In genomic region chr19:37851590-37852038, GRCm38 (mm10) we compare ENCODE assay signal across 16 mouse cellular contexts.
DNase-seq lines count a peak whose midpoint lies in the region; ATAC-seq and TF ChIP-seq lines count a peak whose summit lies in the region.
"Had no signal": no experiment of that assay in that cellular context is flagged by ENCODE, and none has a peak within 500 bp of the region (broad histone marks: within the 10 kb centered on the region; RNA-seq: fewer than 3 reads in every experiment).

No protein-coding gene starts in this region.

- H3K27me3 ChIP-seq in forebrain, postnatal 0 days (ENCODE audit: insufficient read depth, low read length): no peaks in the 10 kb centered on the region
- no peaks in the 10 kb centered on the region for H3K27me3 ChIP-seq in forebrain, embryonic 11.5 days (ENCODE audit: control insufficient read depth, insufficient read depth, low read length)
- no peaks in the 10 kb centered on the region for H3K27me3 ChIP-seq in neural tube, embryonic 15.5 days (replicated peaks)
- H3K27me3 ChIP-seq in limb, embryonic 15.5 days: no peaks in the 10 kb centered on the region
- no peaks in the 10 kb centered on the region for H3K27me3 ChIP-seq in hindbrain, embryonic 16.5 days (replicated peaks; ENCODE audit: control insufficient read depth, insufficient read depth, low read length)
- H3K27me3 ChIP-seq: forebrain, embryonic 13.5 days; heart, embryonic 13.5 days; kidney, embryonic 15.5 days had no signal

- no peak overlapping the region for H3K4me3 ChIP-seq in forebrain, postnatal 0 days (ENCODE audit: low read depth, low read length)
- no peak overlapping the region for H3K4me3 ChIP-seq in forebrain, embryonic 11.5 days (ENCODE audit: low read depth, low read length)
- no peak overlapping the region for H3K4me3 ChIP-seq in neural tube, embryonic 15.5 days (replicated peaks)
- no peak overlapping the region for H3K4me3 ChIP-seq in limb, embryonic 15.5 days
- H3K4me3 ChIP-seq in hindbrain, embryonic 16.5 days (ENCODE audit: low read length): no peak overlapping the region
- H3K4me3 ChIP-seq: forebrain, embryonic 13.5 days; heart, embryonic 13.5 days; kidney, embryonic 15.5 days had no signal

- peak; percentile 4 for DNase-seq in forebrain, postnatal 0 days
- DNase-seq in forebrain, embryonic 11.5 days (ENCODE audit: low spot score): no peak
- DNase-seq in neural tube, embryonic 10.5 days (ENCODE audit: extremely low spot score, low spot score): peak; percentile 27
- no peak for DNase-seq in right cerebral cortex, postnatal 10 days (ENCODE audit: low spot score in 2 of 2)
- DNase-seq: cerebellum, adult 11 months; gastrocnemius, postnatal 36 days; liver; spleen, adult 18-20 months; thymus, adult 18-20 months had no signal

- no peak overlapping the region for H3K9ac ChIP-seq in forebrain, postnatal 0 days
- no peak overlapping the region for H3K9ac ChIP-seq in forebrain, embryonic 11.5 days (ENCODE audit: low read length)
- H3K9ac ChIP-seq in neural tube, embryonic 15.5 days (replicated peaks): no peak overlapping the region
- no peak overlapping the region for H3K9ac ChIP-seq in limb, embryonic 15.5 days
- H3K9ac ChIP-seq in hindbrain, embryonic 16.5 days (ENCODE audit: low read depth, low read length): no peak overlapping the region
- H3K9ac ChIP-seq: forebrain, embryonic 13.5 days; heart, embryonic 13.5 days; kidney, embryonic 15.5 days had no signal

- no peaks in the 10 kb centered on the region for H3K9me3 ChIP-seq in forebrain, postnatal 0 days (ENCODE audit: low read length)
- no peaks in the 10 kb centered on the region for H3K9me3 ChIP-seq in forebrain, embryonic 11.5 days (ENCODE audit: control insufficient read depth, low read length)
- H3K9me3 ChIP-seq in neural tube, embryonic 15.5 days (replicated peaks): no peaks in the 10 kb centered on the region
- no peaks in the 10 kb centered on the region for H3K9me3 ChIP-seq in limb, embryonic 15.5 days
- H3K9me3 ChIP-seq in hindbrain, embryonic 16.5 days (ENCODE audit: control insufficient read depth, low read length): no peaks in the 10 kb centered on the region
- H3K9me3 ChIP-seq: forebrain, embryonic 13.5 days; heart, embryonic 13.5 days; kidney, embryonic 15.5 days had no signal

- no peaks in the 10 kb centered on the region for H3K36me3 ChIP-seq in forebrain, postnatal 0 days (ENCODE audit: insufficient read depth)
- H3K36me3 ChIP-seq in forebrain, embryonic 11.5 days (ENCODE audit: control insufficient read depth, insufficient read depth, low read length): no peaks in the 10 kb centered on the region
- no peaks in the 10 kb centered on the region for H3K36me3 ChIP-seq in neural tube, embryonic 15.5 days
- H3K36me3 ChIP-seq in limb, embryonic 15.5 days: no peaks in the 10 kb centered on the region
- no peaks in the 10 kb centered on the region for H3K36me3 ChIP-seq in hindbrain, embryonic 16.5 days (ENCODE audit: control insufficient read depth, insufficient read depth, low read length)
- H3K36me3 ChIP-seq: heart, embryonic 13.5 days; kidney, embryonic 15.5 days had no signal

- no peak for TF ChIP-seq CTCF in forebrain, postnatal 0 days (IDR thresholded peaks at IDR 0.05; ENCODE audit: low read depth)

- H3K4me2 ChIP-seq in forebrain, postnatal 0 days (ENCODE audit: low read depth): no peak overlapping the region
- H3K4me2 ChIP-seq in forebrain, embryonic 11.5 days (ENCODE audit: low read depth, low read length, severe bottlenecking): no peak overlapping the region
- no peak overlapping the region for H3K4me2 ChIP-seq in neural tube, embryonic 15.5 days
- H3K4me2 ChIP-seq in limb, embryonic 15.5 days: no peak overlapping the region
- no peak overlapping the region for H3K4me2 ChIP-seq in hindbrain, embryonic 16.5 days (ENCODE audit: low read length)
- H3K4me2 ChIP-seq: forebrain, embryonic 13.5 days; heart, embryonic 13.5 days; kidney, embryonic 15.5 days had no signal

- 37% methylated on average over 9 of the region's 9 CpGs for WGBS in forebrain, postnatal 0 days
- 65% methylated on average over 9 of the region's 9 CpGs for WGBS in forebrain, embryonic 11.5 days
- WGBS in neural tube, embryonic 15.5 days: 22% methylated on average over 9 of the region's 9 CpGs
- WGBS in limb, embryonic 15.5 days: 37% methylated on average over 9 of the region's 9 CpGs
- 47% methylated on average over 9 of the region's 9 CpGs for WGBS in hindbrain, embryonic 16.5 days

- no peak for ATAC-seq in forebrain, postnatal 0 days
- ATAC-seq in forebrain, embryonic 11.5 days (replicated peaks; ENCODE audit: low FRiP score): no peak
- no peak for ATAC-seq in neural tube, embryonic 15.5 days (ENCODE audit: low FRiP score)
- ATAC-seq in limb, embryonic 15.5 days (ENCODE audit: insufficient number of reproducible peaks, low FRiP score, low TSS enrichment, low read depth): no peak
- ATAC-seq in hindbrain, embryonic 16.5 days: no peak
- ATAC-seq in CD4-positive, CD25-positive, alpha-beta regulatory T cell, adult 4 months: no peak
- ATAC-seq: forebrain, embryonic 13.5 days had no signal

- H3K4me1 ChIP-seq in forebrain, postnatal 0 days (ENCODE audit: insufficient read depth): no peaks in the 10 kb centered on the region
- no peaks in the 10 kb centered on the region for H3K4me1 ChIP-seq in forebrain, embryonic 11.5 days (replicated peaks; ENCODE audit: control insufficient read depth, insufficient read depth, low read length)
- no peaks in the 10 kb centered on the region for H3K4me1 ChIP-seq in neural tube, embryonic 15.5 days
- H3K4me1 ChIP-seq in limb, embryonic 15.5 days: 0 out of 2 replicates have a peak, but pooled peaks cover 3% of the 10 kb centered on the region
- no peaks in the 10 kb centered on the region for H3K4me1 ChIP-seq in hindbrain, embryonic 16.5 days (ENCODE audit: control insufficient read depth, insufficient read depth, low read depth, low read length)
- H3K4me1 ChIP-seq: forebrain, embryonic 13.5 days; heart, embryonic 13.5 days; kidney, embryonic 15.5 days had no signal

- H3K27ac ChIP-seq in forebrain, postnatal 0 days (ENCODE audit: low read depth, low read length): no peak overlapping the region
- H3K27ac ChIP-seq in forebrain, embryonic 11.5 days (ENCODE audit: low read depth, low read length): no peak overlapping the region
- H3K27ac ChIP-seq in neural tube, embryonic 15.5 days (replicated peaks): no peak overlapping the region
- H3K27ac ChIP-seq in limb, embryonic 15.5 days: peak overlapping the region; percentile 5; the same call in 1 of the 2 replicates
- no peak overlapping the region for H3K27ac ChIP-seq in hindbrain, embryonic 16.5 days (ENCODE audit: low read depth, low read length)
- H3K27ac ChIP-seq: forebrain, embryonic 13.5 days; kidney, embryonic 15.5 days had no signal

Comparison
In these comparisons a context has a peak if more than half of its experiments do, and no peak if none do; other contexts are left out.
1. DNase-seq: peak in forebrain, postnatal 0 days (single experiment) and neural tube, embryonic 10.5 days (single experiment); none in forebrain, embryonic 11.5 days (single experiment) and right cerebral cortex, postnatal 10 days (0 of 2).